Mouse (Mus musculus) hindbrain, embryonic 16.5 days (tissue): Measurements from ENCODE around the gene Nrg3. TPM values are rescaled to one million over a fixed set of nuclear protein-coding genes. Genes with fewer than 3 reads are reported as not detected.

Experiments
- ATAC-seq: fragments of 200-750 bp; cut with Nextera tagmentation; 2 replicates; pipeline ENCODE4 v1.8.0; 2017; ENCODE audit warnings: moderate TSS enrichment, moderate library complexity
- H3K27ac ChIP-seq: fragments of 300-500 bp; sonication (generic); 2 replicates; pipeline ENCODE4 v1.5.1; 2014; ENCODE audit warnings: low read depth, mild to moderate bottlenecking, control low read depth, low read length, moderate library complexity
- H3K27me3 ChIP-seq: fragments of 300-500 bp; sonication (generic); replicated peaks from 2 replicates; pipeline ENCODE4 v1.6.1; 2014; ENCODE audit warnings: low read length; ENCODE audit not compliant: control insufficient read depth, insufficient read depth
- H3K36me3 ChIP-seq: fragments of 300-500 bp; sonication (generic); 2 replicates; pipeline ENCODE4 v1.6.1; 2014; ENCODE audit warnings: mild to moderate bottlenecking, low read length, moderate library complexity, mixed read lengths; ENCODE audit not compliant: control insufficient read depth, insufficient read depth
- H3K4me1 ChIP-seq: fragments of 300-500 bp; sonication (generic); 2 replicates; pipeline ENCODE4 v1.6.1; 2014; ENCODE audit warnings: low read depth, low read length; ENCODE audit not compliant: control insufficient read depth, insufficient read depth
- H3K4me2 ChIP-seq: fragments of 300-500 bp; sonication (generic); 2 replicates; pipeline ENCODE4 v1.6.1; 2014; ENCODE audit warnings: mild to moderate bottlenecking, low read length, control low read depth, moderate library complexity
- H3K4me3 ChIP-seq: fragments of 300-500 bp; sonication (generic); 2 replicates; pipeline ENCODE4 v1.5.1; 2014; ENCODE audit warnings: mild to moderate bottlenecking, low read length, control low read depth, moderate library complexity
- H3K9ac ChIP-seq: fragments of 300-500 bp; sonication (generic); 2 replicates; pipeline ENCODE4 v1.6.1; 2014; ENCODE audit warnings: low read depth, mild to moderate bottlenecking, control low read depth, low read length, moderate library complexity
- H3K9me3 ChIP-seq: fragments of 300-500 bp; sonication (generic); 2 replicates; pipeline ENCODE4 v1.6.1; 2014; ENCODE audit warnings: mild to moderate bottlenecking, low read length, moderate library complexity; ENCODE audit not compliant: control insufficient read depth
- WGBS: fragments of 180-500 bp; shearing (Covaris S2); extraction: QIAGEN DNeasy Blood & Tissue Kit; methylation state at CpG from one replicate; pipeline ENCODE4 v1.1.7; 2014; 5-methylcytosine and 5-hydroxymethylcytosine counted together
- polyA plus RNA-seq: library from polyadenylated mRNA; unstranded; fragments of >200 nt; fragmentation: Nextera tagmentation; extraction: Ambion mirVana; gene quantifications from 2 replicates; pipeline ENCODE4 v1.2.1, GENCODE M21; 2015

Gene Nrg3
- polyA plus RNA-seq, result 10.2 and 10.9 TPM in 2 replicates

DNA sequence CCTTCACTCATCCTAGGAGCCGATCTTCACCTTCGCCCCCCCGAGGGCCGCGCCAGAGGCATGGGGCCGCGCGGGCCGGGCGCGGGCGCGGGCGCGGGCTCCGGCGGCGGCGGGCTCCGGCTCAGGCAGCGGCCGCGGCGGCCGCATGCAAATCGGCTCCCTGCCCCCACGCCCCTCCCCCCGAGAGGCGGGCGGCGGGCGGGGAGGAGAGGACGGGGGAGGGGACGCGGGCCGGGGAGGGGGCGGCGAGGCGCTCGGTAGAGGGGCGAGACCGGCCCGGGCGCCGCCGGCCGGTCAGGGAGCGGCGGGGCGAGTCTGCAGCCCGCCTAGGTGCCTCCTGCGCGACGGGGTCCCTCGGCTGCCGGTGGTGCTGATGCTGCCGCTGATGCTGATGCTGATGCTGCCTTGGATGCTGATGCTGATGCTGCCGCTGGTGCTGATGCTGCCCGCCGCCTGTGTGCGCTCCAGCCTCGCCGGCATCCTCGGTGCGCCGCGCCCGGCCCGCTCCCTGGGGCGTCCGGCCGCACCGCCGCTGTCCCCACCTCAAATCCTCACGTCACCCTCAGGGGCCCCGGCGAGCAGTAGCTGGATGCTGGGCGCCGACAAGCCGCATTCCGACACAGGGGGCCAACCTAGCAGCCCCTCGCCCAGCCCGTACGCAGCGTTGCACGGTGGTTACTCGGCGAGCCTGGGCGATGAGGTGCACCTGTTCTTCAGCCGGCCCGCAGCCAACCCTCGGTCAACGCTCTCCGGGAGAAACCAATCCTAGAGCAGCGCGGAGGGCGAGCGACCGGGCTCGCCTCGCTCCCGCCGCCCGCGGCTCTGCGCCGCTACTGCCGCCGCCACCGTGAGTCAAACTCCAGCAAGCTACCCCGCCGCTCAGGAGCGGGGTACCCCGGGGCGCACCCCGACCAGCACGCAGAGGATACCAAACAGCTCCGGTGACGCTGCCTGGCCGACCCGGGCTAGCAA lies at the start of gene Nrg3:
Nrg3 (minus strand) TSS at position 299 of the 972 bp plus-strand sequence.
- Histone ChIP-seq H3K9ac (peak within 1 kb of the TSS; percentile 93), H3K27ac (peak within 1 kb of the TSS; percentile 97), H3K9me3 (no peaks in the 10 kb centered on the region), H3K27me3 (no peaks in the 10 kb centered on the region), H3K36me3 (no peaks in the 10 kb centered on the region), H3K4me1 (peaks cover 4% of the 10 kb centered on the region; the same call in 1 of the 2 replicates), H3K4me2 (peak within 1 kb of the TSS; percentile 70), H3K4me3 (peak within 1 kb of the TSS; percentile 83)
- under 1% methylated on average over 77 of the region's 121 CpGs for WGBS
- peak; percentile 75 for ATAC-seq

DNA sequence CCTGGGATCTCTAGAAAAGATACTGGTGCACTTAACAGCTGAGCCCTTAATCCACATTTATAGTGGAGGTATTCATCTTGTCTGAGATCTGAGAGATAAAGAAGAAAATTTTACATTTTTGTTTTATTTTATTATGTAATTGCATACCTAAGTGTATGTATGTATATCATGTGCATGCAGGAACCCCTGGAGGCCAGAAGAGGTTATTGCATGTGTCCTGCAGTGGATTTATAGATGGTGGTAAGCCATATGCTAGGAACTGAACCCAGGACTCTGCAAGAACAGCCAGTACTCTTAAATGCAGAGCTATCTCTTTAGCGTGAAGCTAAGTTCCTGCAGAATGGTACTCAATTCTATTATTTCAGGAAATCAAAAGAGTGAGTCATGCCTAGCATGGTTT lies 36.1 kb upstream of the Nrg3 start:
- Histone ChIP-seq H3K9ac (no peak overlapping the region), H3K27ac (no peak overlapping the region), H3K4me3 (no peak overlapping the region), H3K9me3 (no peaks in the 10 kb centered on the region), H3K36me3 (no peaks in the 10 kb centered on the region), H3K4me2 (no peak overlapping the region), H3K4me1 (no peaks in the 10 kb centered on the region), H3K27me3 (no peaks in the 10 kb centered on the region)
- ATAC-seq, result no peak
- whole genome bisulfite sequencing, result 85% methylated on average over 1 of the region's 1 CpGs

GRCm38 (mm10) chr14:39473771-39474211 lies 903 bp upstream of the Nrg3 start:
- peak; percentile 60 for ATAC-seq
- no peaks in the 10 kb centered on the region; the same call in 1 of the 2 replicates for H3K4me1 ChIP-seq
- H3K36me3 ChIP-seq, result no peaks in the 10 kb centered on the region
- no peaks in the 10 kb centered on the region for H3K9me3 ChIP-seq
- H3K27me3 ChIP-seq, result no peaks in the 10 kb centered on the region
- peak overlapping the region; percentile 83 for H3K4me3 ChIP-seq
- peak overlapping the region; percentile 97 for H3K27ac ChIP-seq
- peak overlapping the region; percentile 70 for H3K4me2 ChIP-seq
- WGBS, result 0% methylated on average over 27 of the region's 27 CpGs
- H3K9ac ChIP-seq, result peak overlapping the region; percentile 93

DNA sequence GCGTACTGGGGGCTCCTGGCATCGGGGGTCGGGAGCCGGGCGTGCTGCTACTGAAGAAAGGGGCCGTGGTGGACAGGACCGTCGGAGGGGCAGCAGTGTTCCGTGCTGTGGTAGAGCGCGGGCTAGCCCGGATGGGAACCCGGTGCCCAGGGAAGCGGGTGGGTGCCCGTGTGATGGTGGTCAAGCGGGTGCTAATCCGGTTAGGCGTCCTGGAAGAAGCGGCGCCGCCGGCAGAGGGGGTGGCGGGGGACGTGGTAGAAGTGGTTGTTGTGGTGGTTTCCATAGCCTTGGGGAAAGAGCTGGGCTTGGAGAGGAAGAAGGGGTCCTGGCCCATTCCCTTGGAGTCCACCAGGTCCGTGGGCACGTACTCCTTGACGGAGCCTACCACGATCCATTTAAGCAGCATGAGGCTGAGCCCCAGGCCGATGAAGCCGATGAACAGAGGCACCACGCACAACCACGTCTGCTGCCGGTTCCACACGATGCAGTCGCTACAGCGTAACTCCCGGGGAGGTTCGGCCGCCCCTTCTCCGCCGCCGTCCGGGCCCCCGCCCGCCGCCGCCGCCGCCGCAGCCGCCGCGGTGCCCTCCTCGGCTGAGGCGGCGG lies 639 bp downstream of the Nrg3 start:
- Histone ChIP-seq H3K27me3 (no peaks in the 10 kb centered on the region), H3K4me3 (peak overlapping the region; percentile 83), H3K4me2 (peak overlapping the region; percentile 70), H3K9me3 (no peaks in the 10 kb centered on the region), H3K9ac (peak overlapping the region; percentile 93), H3K4me1 (peaks cover 4% of the 10 kb centered on the region; the same call in 1 of the 2 replicates), H3K36me3 (no peaks in the 10 kb centered on the region), H3K27ac (peak overlapping the region; percentile 97)
- 1% methylated on average over 48 of the region's 56 CpGs for WGBS
- peak; percentile 34 for ATAC-seq

DNA sequence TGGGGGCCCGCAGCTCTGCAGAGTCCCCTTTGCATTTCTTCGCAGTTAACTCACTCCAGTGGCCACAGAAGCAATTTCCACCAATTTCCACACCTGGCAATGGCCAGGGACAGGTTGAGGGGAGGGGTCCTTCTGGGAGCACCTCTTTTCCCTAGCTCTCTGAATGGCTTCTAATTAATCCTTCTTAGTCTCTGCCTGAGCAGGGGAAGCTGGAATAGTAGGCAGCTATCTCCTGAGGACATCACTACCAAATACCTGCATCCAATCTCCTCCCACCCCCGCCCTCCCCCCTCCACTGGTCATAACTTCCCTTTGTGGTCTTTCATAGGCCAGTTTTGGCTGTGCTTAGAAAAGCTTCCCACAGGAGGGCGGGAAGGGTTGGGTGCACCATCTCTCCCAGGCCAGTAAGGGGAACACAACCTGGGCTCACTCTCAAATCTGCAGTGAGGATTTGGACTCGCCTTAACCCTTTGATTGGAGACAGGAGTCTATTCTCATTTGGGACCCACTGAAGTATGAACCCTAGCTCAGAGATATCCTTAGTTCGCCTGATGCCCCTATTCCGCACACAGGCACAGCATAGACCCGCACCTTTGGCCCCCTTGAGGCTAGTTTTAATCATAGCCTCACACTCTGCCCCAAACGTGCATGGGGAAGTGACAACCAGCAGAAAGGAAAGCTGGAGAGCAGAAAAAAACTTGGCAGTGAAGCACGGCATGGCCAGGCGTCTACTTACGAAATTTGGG lies 1.5 kb downstream of the Nrg3 start:
- Histone ChIP-seq H3K9me3 (no peaks in the 10 kb centered on the region), H3K9ac (peak overlapping the region; percentile 93), H3K27ac (peak overlapping the region; percentile 97), H3K4me1 (peaks cover 4% of the 10 kb centered on the region; the same call in 1 of the 2 replicates), H3K4me2 (peak overlapping the region; percentile 70), H3K4me3 (peak overlapping the region; percentile 83), H3K27me3 (no peaks in the 10 kb centered on the region), H3K36me3 (no peaks in the 10 kb centered on the region)
- 2% methylated on average over 12 of the region's 12 CpGs for WGBS
- peak; percentile 26 for ATAC-seq

DNA sequence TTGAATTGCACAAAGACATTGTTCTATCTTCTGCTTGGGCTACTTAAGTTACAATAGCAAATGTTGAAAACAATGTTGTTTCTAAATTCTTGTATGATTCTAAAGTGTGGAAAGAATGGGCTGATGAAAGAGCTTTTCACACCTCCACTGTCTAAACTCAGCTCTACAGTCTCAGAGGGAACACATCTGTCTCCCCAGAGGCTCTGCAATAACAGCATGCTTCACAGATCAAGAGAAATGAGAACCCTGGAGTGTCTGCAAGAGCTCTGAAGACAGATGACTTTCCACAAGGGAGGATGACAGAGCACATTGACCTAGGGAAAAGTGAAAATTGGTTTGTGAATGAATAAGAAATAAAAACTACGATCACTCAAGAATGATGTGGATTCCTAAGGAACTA lies 27.4 kb downstream of the Nrg3 start:
- no peaks in the 10 kb centered on the region for H3K27me3 ChIP-seq
- WGBS, result 66% methylated on average over 1 of the region's 1 CpGs
- no peak overlapping the region for H3K4me2 ChIP-seq
- no peak overlapping the region for H3K9ac ChIP-seq
- H3K4me3 ChIP-seq, result no peak overlapping the region
- H3K4me1 ChIP-seq, result no peaks in the 10 kb centered on the region
- H3K27ac ChIP-seq, result no peak overlapping the region
- ATAC-seq, result no peak
- no peaks in the 10 kb centered on the region for H3K36me3 ChIP-seq
- no peaks in the 10 kb centered on the region for H3K9me3 ChIP-seq

DNA sequence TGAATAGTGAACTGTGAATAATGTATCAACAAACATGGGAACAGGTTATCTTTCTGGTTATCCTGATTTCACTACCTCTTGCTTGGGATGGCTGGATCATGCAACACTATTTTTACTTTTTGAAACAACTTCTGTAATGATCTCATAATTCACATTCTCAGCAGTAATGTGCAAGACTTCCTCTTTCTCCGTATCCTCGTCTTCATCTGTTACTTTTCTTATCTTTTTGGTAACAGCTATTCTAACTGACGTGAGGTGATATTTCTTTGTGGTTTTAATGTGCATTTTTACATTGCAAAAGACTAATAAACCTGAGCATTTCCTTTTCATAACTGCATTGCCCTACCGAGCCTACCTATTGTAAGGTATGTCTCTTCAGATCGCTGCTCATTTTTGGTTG lies 44.4 kb downstream of the Nrg3 start:
- no peaks in the 10 kb centered on the region for H3K4me1 ChIP-seq
- no peak overlapping the region for H3K4me2 ChIP-seq
- H3K27ac ChIP-seq, result no peak overlapping the region
- no peak overlapping the region for H3K4me3 ChIP-seq
- H3K27me3 ChIP-seq, result no peaks in the 10 kb centered on the region
- ATAC-seq, result no peak
- WGBS, result 88% methylated on average over 5 of the region's 5 CpGs
- H3K36me3 ChIP-seq, result no peaks in the 10 kb centered on the region
- H3K9ac ChIP-seq, result no peak overlapping the region
- no peaks in the 10 kb centered on the region for H3K9me3 ChIP-seq

GRCm38 (mm10) chr14:39421874-39422273 lies 51.0 kb downstream of the Nrg3 start:
- H3K9ac ChIP-seq, result no peak overlapping the region
- no peak overlapping the region for H3K4me3 ChIP-seq
- H3K4me2 ChIP-seq, result no peak overlapping the region
- ATAC-seq, result no peak
- no peaks in the 10 kb centered on the region for H3K27me3 ChIP-seq
- WGBS, result 38% methylated on average over 1 of the region's 1 CpGs
- no peaks in the 10 kb centered on the region for H3K36me3 ChIP-seq
- H3K4me1 ChIP-seq, result no peaks in the 10 kb centered on the region
- no peak overlapping the region for H3K27ac ChIP-seq
- no peaks in the 10 kb centered on the region for H3K9me3 ChIP-seq
